Mouse (Mus musculus) CD4-positive helper T cell, adult 2 months (primary cell): ENCODE results near the gene Spata48.
A peak's percentile ranks its signal among the peaks of the same experiment; 100 is the strongest.

Experiments
- DNase-seq: peaks from one replicate; pipeline ENCODE4 v3.0.0-alpha.2; 2012; ENCODE audit warnings: low read depth, missing footprints, low spot score

The Spata48 gene

GRCm38 (mm10) chr11:11536295-11536694 is 74.4 kb downstream of the Spata48 start:
- DNase-seq, result no peak

- DNase-seq, result no peak
These were observed 84.1 kb downstream of the Spata48 start for GRCm38 (mm10) chr11:11545948-11546347.

DNA sequence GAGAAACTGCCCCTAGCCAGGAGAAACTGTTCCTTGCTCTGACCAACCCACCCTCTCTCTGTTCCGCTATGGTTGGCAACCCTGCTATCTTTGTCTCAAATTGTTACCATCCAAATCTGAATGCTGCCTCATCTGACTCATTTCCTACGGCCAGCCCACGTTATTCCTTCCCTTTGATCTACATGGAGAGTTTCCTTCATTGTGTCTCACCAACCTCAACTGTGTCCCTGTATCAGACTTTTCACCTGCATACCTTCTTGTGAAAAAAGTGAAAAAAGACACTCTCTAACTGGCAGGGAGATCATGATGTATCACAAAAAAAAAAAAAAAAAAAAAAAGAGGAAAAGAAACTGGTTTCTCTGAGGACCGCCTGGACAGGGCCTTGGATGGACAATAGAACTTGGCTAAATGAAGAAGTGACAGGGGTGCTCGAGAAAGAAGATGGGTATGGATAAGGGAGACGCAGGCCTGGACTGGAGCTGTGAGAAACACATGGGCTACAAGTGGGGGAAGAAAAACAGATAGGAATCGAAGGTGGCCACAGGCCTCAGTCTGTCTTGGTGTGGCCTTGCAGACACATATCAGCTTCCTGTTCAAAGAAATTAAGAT is 85.1 kb downstream of the Spata48 start:
- peak; percentile 44 for DNase-seq

DNA sequence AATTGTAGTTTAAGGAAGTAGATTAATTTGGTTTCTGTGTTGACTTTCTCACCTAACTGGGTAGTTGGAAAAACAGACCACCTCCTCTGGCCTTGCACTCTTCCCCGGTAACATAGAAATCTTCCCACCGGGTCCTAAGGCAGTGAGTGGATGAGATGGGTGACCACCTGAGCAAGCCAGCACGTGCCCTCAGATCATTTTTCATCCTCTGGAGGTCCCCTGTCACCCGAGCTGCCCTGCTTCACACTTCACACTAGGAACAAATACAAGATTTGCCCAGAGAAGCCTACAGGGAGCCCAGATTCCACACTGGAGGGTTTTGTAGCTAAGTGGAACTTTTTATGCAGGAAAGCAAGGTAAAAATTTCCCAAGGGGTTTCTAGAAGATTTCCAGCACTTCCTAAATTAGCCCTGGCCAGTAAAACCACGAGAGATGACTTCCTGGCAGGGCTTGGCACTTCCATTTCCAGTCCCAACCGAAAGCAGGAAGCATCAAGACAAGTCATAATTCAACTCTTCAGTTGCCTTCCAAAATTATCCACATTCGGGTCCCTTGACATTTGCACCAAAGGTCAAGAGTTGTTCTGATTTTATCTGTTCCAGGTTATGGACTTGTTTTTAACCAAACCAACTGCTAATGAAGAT is 85.8 kb downstream of the Spata48 start:
- DNase-seq, result no peak

GRCm38 (mm10) chr11:11555563-11555962 is 93.7 kb downstream of the Spata48 start:
- no peak for DNase-seq

- DNase-seq, result no peak
These were observed 94.3 kb downstream of the Spata48 start for GRCm38 (mm10) chr11:11556186-11556585.

DNA sequence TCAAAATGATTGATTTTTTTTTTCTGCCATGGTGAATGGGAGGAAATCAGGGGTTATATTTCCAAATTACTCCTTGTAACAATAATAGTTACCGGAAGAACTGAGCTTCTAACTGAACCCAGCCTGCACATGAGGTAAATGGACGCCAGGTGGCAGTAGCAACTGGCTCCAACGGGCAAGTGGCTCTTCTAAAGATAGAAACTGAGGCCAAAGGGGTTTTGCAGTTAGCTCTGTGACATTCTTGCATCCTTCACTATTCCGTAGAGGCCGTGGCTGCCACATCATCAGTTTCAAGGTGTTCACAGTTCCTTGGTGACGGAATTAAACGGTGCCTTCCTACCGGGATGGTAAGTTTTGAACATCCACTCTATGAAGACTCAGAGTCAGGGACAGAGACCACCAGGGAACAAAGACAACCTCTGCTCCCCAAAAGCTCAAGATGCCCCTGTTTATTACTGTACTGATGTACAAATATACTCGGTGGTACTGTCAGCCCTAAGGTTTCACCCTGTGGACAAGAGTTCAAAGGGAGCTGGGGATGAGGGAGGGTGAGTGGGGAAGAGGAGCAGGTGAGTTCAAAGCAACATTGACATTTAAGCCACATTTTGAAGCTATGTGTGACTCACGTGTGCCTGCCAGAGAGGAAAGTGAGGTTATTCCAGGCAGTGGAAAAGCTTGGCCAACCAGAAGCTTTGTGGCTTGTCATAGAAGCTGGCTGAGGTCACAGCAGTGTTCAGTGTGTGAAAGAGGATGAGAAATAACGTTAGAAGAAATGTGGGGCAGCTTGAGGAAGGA is 95.5 kb downstream of the Spata48 start:
- DNase-seq, result peak; percentile 86

- no peak for DNase-seq
These were observed 96.8 kb downstream of the Spata48 start for GRCm38 (mm10) chr11:11558662-11559061.

DNA sequence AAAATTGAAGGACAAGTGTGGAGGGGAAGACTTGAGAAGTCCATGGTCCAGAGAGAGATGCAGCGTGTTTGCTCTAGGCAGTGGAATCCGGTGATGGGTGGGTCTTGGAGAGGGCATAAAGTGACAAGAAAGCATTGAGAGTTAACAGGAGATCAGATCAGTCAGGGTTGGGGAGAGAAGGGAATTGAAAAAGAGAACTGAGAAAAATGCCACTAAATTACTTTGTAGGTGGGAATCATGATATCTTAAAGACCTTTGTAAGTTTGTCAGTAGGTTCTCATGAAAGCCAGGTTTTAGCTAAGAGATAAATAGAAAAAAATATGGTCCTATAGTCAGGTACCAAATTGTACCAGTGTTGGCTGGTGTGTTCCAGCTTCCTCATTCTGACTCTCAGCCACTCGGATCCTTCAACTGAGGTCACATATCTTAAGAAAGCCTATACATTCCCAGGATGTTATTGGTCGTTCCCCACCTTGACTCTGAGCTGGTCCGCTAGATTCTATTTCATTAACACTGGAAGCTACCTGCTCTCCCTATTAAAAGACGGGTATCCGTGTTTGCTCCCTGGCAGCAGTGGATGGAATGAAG is 97.3 kb downstream of the Spata48 start:
- DNase-seq, result no peak

- no peak for DNase-seq
These were observed 99.2 kb downstream of the Spata48 start for GRCm38 (mm10) chr11:11561118-11561517.

- DNase-seq, result peak; percentile 86
These were observed 102.6 kb downstream of the Spata48 start for GRCm38 (mm10) chr11:11564266-11565044.
